Mouse (Mus musculus) forebrain, embryonic 15.5 days (tissue): Measurements from ENCODE around the gene Tiam2. TPM values are rescaled to one million over a fixed set of nuclear protein-coding genes. Genes with fewer than 3 reads are reported as not detected.

ENCODE experiments used
- ATAC-seq: fragments of 200-750 bp; cut with Nextera tagmentation; replicated peaks from 2 replicates; pipeline ENCODE4 v1.8.0; 2017; ENCODE audit warnings: mild to moderate bottlenecking, moderate TSS enrichment, moderate library complexity
- H3K27ac ChIP-seq: fragments of 300-500 bp; sonication (generic); replicated peaks from 2 replicates; pipeline ENCODE4 v1.5.1; 2015; ENCODE audit warnings: mild to moderate bottlenecking, inconsistent platforms
- H3K27me3 ChIP-seq: fragments of 300-500 bp; sonication (generic); 2 replicates; pipeline ENCODE4 v1.6.1; 2015; ENCODE audit warnings: inconsistent platforms
- H3K36me3 ChIP-seq: fragments of 300-500 bp; sonication (generic); 2 replicates; pipeline ENCODE4 v1.6.1; 2015; ENCODE audit warnings: mild to moderate bottlenecking, inconsistent platforms
- H3K4me1 ChIP-seq: fragments of 300-500 bp; sonication (generic); 2 replicates; pipeline ENCODE4 v1.6.1; 2015; ENCODE audit warnings: inconsistent platforms
- H3K4me2 ChIP-seq: fragments of 300-500 bp; sonication (generic); replicated peaks from 2 replicates; pipeline ENCODE4 v1.6.1; 2015; ENCODE audit warnings: mild to moderate bottlenecking, inconsistent platforms
- H3K4me3 ChIP-seq: fragments of 300-500 bp; sonication (generic); 2 replicates; pipeline ENCODE4 v1.5.1; 2015; ENCODE audit warnings: mild to moderate bottlenecking, inconsistent platforms
- H3K9ac ChIP-seq: fragments of 300-500 bp; sonication (generic); replicated peaks from 2 replicates; pipeline ENCODE4 v1.6.1; 2015; ENCODE audit warnings: mild to moderate bottlenecking, inconsistent platforms
- H3K9me3 ChIP-seq: fragments of 300-500 bp; sonication (generic); 2 replicates; pipeline ENCODE4 v1.6.1; 2016; ENCODE audit warnings: inconsistent platforms
- WGBS: fragments of 180-500 bp; shearing (Covaris S2); methylation state at CpG from one replicate; pipeline ENCODE4 v1.1.7; 2015; ENCODE audit warnings: mixed read lengths; 5-methylcytosine and 5-hydroxymethylcytosine counted together
- polyA plus RNA-seq: library from polyadenylated mRNA; unstranded; fragments of >200 nt; fragmentation: Nextera tagmentation; extraction: Ambion mirVana; gene quantifications from 2 replicates; pipeline ENCODE4 v1.2.1, GENCODE M21; 2015

The Tiam2 gene
- polyA plus RNA-seq, 1 experiment from 2014 or later, result 122 TPM

DNA sequence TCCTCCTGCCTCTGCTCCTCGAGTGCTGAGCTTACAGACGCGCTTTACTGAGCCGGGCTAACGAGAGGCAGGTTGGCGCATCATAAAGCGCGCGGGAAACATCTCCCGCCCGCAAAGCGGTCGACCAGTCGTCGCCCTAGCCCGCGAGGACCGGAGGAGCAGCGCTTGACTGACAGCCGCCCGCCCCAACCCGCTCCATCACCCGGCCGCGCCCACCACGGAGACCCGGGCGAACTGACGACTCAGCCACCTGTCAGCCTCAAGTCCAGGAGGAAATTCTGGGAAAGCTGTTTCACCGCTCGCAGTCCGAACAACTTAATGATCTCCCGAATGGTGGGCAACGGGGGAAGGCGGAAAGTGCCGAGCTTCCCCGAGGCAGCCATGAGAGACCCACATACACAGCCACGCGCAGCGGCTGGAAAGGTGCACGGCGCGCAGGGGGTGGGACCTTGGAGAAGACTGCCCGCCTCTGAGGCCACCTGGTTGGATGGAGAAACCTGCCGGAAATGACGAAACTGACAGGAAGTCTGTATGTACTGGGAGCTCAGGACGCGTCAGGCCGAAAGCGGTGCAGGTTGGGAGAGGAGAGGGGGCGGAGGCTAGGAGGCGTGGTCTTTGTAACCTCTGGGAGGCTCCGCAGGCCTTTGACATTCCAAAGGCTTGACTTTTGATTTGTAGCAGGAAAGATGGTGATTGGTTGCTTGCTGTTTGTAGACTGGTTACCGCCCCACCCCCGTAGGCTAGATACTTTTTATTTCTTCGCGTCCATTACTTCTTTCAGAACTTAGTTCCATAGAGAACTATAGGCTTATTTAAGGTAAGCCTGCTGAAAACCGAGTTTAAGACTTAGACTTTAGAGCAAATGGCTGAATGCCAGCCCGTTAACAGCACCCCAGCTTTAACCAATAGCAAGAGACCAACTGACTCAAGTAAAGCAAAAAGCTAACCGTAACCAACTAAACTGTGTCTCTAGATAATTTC lies 231.2 kb downstream of the Tiam2 start, which contains the start of gene Tfb1m:
TSS of gene Tfb1m (minus strand) at position 451 of the 981 bp plus-strand sequence.
- Histone ChIP-seq H3K4me3 (peak within 1 kb of the TSS; percentile 67), H3K4me2 (peak within 1 kb of the TSS; percentile 59), H3K36me3 (no peaks in the 10 kb centered on the region), H3K27ac (peak within 1 kb of the TSS; percentile 92), H3K9me3 (no peaks in the 10 kb centered on the region), H3K9ac (peak within 1 kb of the TSS; percentile 60), H3K27me3 (no peaks in the 10 kb centered on the region), H3K4me1 (peaks cover 15% of the 10 kb centered on the region)
- peak; percentile 99 for ATAC-seq
- WGBS, result under 1% methylated on average over 60 of the region's 60 CpGs

DNA sequence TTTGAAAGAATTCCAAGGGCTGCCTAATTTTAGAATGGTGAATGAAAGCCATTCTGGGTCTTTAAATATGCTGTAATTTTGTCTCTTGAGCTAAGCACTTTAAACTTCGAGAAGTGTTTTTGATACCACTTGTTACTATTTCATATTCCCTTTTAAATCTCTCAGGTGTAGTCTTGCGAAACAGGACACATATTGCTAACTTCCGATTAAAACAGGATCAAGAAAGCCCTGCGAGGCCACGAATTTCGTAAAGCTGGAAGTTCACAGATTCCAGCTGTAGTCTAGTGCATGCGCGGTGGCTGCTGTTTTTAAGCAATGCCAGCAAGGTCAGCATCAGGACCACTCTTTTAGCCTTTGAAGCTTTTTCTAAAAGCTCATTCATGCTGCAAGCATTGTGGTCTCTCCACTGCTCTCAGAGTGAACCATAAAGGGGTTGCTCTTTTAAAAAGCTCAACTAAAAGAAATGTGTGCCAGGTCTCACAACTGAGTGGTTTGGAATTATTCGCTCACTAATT lies 232.0 kb downstream of the Tiam2 start:
- peak overlapping the region; percentile 67 for H3K4me3 ChIP-seq
- no peak for ATAC-seq
- H3K27me3 ChIP-seq, result no peaks in the 10 kb centered on the region
- peak overlapping the region; percentile 51 for H3K4me2 ChIP-seq
- 38% methylated on average over 9 of the region's 9 CpGs for WGBS
- no peaks in the 10 kb centered on the region for H3K36me3 ChIP-seq
- H3K27ac ChIP-seq, result peak overlapping the region; percentile 92
- no peaks in the 10 kb centered on the region for H3K9me3 ChIP-seq
- H3K9ac ChIP-seq, result no peak overlapping the region
- peaks cover 15% of the 10 kb centered on the region for H3K4me1 ChIP-seq

DNA sequence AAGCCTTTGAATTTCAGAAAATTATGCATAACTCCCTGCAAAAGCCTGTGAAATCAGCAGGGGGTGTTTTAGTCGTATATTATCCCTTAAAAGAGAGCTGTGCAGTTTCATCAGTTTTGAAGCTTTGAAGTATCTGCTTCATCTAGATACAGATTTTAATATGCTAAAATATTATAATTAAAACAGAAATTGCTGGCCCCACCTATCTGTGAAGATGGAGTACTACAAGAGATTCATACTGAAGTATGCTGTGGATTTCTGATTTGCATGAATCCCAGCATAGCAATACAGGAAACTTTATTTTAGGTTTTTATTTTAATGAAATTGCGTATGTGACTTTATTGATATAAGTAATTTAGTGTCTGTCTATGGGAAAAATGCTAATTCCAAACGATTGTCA lies 234.2 kb downstream of the Tiam2 start:
- Histone ChIP-seq H3K27ac (no peak overlapping the region), H3K4me1 (peaks cover 15% of the 10 kb centered on the region), H3K4me2 (no peak overlapping the region), H3K36me3 (no peaks in the 10 kb centered on the region), H3K4me3 (no peak overlapping the region), H3K27me3 (no peaks in the 10 kb centered on the region), H3K9me3 (no peaks in the 10 kb centered on the region), H3K9ac (no peak overlapping the region)
- WGBS, result 76% methylated on average over 3 of the region's 3 CpGs
- ATAC-seq, result no peak

DNA sequence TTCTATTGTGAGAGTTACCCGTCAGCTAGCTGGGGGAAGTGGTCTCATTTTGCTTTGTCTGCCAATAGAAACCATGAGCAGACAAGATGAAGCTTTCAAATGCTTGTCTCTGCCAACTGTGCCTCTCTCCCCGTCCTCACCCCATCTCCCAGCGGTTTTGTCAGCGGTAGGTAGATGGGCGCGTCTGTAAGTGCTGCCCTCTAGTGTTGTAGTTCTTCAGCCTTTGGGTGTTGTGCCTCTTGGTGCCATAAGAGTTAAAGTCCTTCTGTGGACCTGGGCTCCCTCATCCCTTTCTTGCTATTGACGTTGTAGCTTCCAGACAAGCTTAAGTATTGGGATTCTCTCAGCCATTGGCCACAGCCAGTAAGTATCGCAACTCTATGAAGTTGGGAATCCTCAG lies 236.0 kb downstream of the Tiam2 start:
- 55% methylated on average over 8 of the region's 8 CpGs for WGBS
- ATAC-seq, result no peak

DNA sequence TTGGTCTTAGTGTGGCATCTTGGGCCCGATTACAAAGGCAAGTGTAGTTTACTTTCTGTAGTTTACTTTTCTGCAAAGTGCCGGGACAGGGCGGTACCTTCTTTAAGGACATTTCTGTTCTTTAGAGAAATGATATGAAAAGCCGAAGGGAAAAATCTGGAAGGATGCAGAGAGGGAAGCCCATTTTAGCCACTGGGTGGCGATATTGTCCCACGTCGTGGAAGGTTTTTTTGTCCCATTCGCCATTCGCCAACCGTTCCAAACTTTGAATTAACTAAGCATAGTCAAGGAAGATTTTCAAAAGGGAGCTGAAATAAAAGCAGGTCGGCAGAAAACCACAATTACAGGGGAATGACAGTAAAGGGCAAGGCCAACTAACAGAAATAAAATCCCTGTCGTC lies 244.5 kb downstream of the Tiam2 start:
- Histone ChIP-seq H3K4me2 (no peak overlapping the region), H3K9ac (no peak overlapping the region)

More for the DNA sequence above, 236.0 kb downstream of the Tiam2 start:
- Histone ChIP-seq H3K27ac (no peak overlapping the region), H3K27me3 (no peaks in the 10 kb centered on the region), H3K9me3 (no peaks in the 10 kb centered on the region), H3K9ac (no peak overlapping the region), H3K36me3 (no peaks in the 10 kb centered on the region), H3K4me3 (no peak overlapping the region), H3K4me2 (no peak overlapping the region), H3K4me1 (peaks cover 7% of the 10 kb centered on the region)

More for the DNA sequence above, 244.5 kb downstream of the Tiam2 start:
- no peaks in the 10 kb centered on the region for H3K36me3 ChIP-seq
- no peak for ATAC-seq
- peaks cover 3% of the 10 kb centered on the region for H3K4me1 ChIP-seq
- no peak overlapping the region for H3K4me3 ChIP-seq
- no peaks in the 10 kb centered on the region for H3K27me3 ChIP-seq
- H3K9me3 ChIP-seq, result no peaks in the 10 kb centered on the region
- no peak overlapping the region for H3K27ac ChIP-seq
- 5% methylated on average over 12 of the region's 12 CpGs for WGBS

Other genes starting within 250 kb of the Tiam2 start
- 19.2 and 19.4 TPM in 2 replicates for gene Scaf8, start 211.6 kb upstream of the Tiam2 start, polyA plus RNA-seq
- 0.31 and 0.83 TPM in 2 replicates for gene Cldn20, start 206.0 kb downstream of the Tiam2 start, polyA plus RNA-seq
- 13.7 and 14.9 TPM in 2 replicates for gene Tfb1m, start 231.2 kb downstream of the Tiam2 start, polyA plus RNA-seq